Mouse (Mus musculus) lung, embryonic 14.5 days (tissue): Measurements from ENCODE around the gene 1110017D15Rik. TPM values are rescaled to one million over a fixed set of nuclear protein-coding genes. Genes with fewer than 3 reads are reported as not detected.

Source experiments
- ATAC-seq: fragments of 200-750 bp; cut with Nextera tagmentation; 2 replicates; pipeline ENCODE4 v1.8.0; 2017; ENCODE audit warnings: mild to moderate bottlenecking, moderate TSS enrichment, moderate library complexity; ENCODE audit not compliant: insufficient read depth
- DNase-seq: peaks from one replicate; pipeline ENCODE4 v3.0.0-alpha.2; 2015
- H3K27ac ChIP-seq: fragments of 300-500 bp; sonication (generic); 2 replicates; pipeline ENCODE4 v1.5.1; 2014; ENCODE audit warnings: low read depth, mild to moderate bottlenecking, moderate library complexity
- H3K27me3 ChIP-seq: fragments of 300-500 bp; sonication (generic); 2 replicates; pipeline ENCODE4 v1.6.1; 2014; ENCODE audit warnings: low read length, control low read depth; ENCODE audit not compliant: insufficient read depth
- H3K36me3 ChIP-seq: fragments of 300-500 bp; sonication (generic); 2 replicates; pipeline ENCODE4 v1.6.1; 2014; ENCODE audit warnings: control low read depth; ENCODE audit not compliant: insufficient read depth
- H3K4me1 ChIP-seq: fragments of 300-500 bp; sonication (generic); 2 replicates; pipeline ENCODE4 v1.6.1; 2014; ENCODE audit warnings: antibody characterized with exemption, control low read depth; ENCODE audit not compliant: insufficient read depth
- H3K4me2 ChIP-seq: fragments of 300-500 bp; sonication (generic); 2 replicates; pipeline ENCODE4 v1.6.1; 2014; ENCODE audit warnings: mild to moderate bottlenecking
- H3K4me3 ChIP-seq: fragments of 300-500 bp; sonication (generic); 2 replicates; pipeline ENCODE4 v1.5.1; 2014; ENCODE audit warnings: low read depth, low read length
- H3K9ac ChIP-seq: fragments of 300-500 bp; sonication (generic); 2 replicates; pipeline ENCODE4 v1.6.1; 2014
- H3K9me3 ChIP-seq: fragments of 300-500 bp; sonication (generic); 2 replicates; pipeline ENCODE4 v1.6.1; 2016; ENCODE audit warnings: low read depth, low read length, control low read depth
- CTCF ChIP-seq: IDR thresholded peaks from 2 replicates; pipeline ENCODE4 v1.5.1; 2016; ENCODE audit warnings: antibody characterized with exemption, low read depth
- WGBS: fragments of 180-500 bp; shearing (Covaris S2); extraction: QIAGEN DNeasy Blood & Tissue Kit; methylation state at CpG from one replicate; pipeline ENCODE4 v1.1.7; 2014; 5-methylcytosine and 5-hydroxymethylcytosine counted together
- polyA plus RNA-seq: library from polyadenylated mRNA; unstranded; fragments of >200 nt; fragmentation: Nextera tagmentation; extraction: Ambion mirVana; gene quantifications from 2 replicates; pipeline ENCODE4 v1.2.1, GENCODE M21; 2014

1110017D15Rik gene
- polyA plus RNA-seq, 1 experiment from 2014 or later, result 0.46 TPM

GRCm38 (mm10) chr4:41526553-41526952 is 9.4 kb upstream of the 1110017D15Rik start:
- Histone ChIP-seq H3K27me3 (0 out of 2 replicates have a peak, but pooled peaks cover 4% of the 10 kb centered on the region), H3K27ac (no peak overlapping the region), H3K36me3 (no peaks in the 10 kb centered on the region), H3K4me1 (peaks cover 4% of the 10 kb centered on the region; the same call in 1 of the 2 replicates), H3K4me3 (no peak overlapping the region), H3K4me2 (no peak overlapping the region), H3K9me3 (no peaks in the 10 kb centered on the region), H3K9ac (no peak overlapping the region)
- ATAC-seq, result no peak
- TF ChIP-seq CTCF, result no peak
- DNase-seq, result no peak
- WGBS, result 54% methylated on average over 7 of the region's 7 CpGs

GRCm38 (mm10) chr4:41524829-41525228 is 7.7 kb upstream of the 1110017D15Rik start:
- Histone ChIP-seq H3K27me3 (0 out of 2 replicates have a peak, but pooled peaks cover 6% of the 10 kb centered on the region), H3K36me3 (no peaks in the 10 kb centered on the region), H3K27ac (no peak overlapping the region), H3K4me3 (no peak overlapping the region), H3K9ac (no peak overlapping the region), H3K9me3 (no peaks in the 10 kb centered on the region), H3K4me1 (peaks cover 4% of the 10 kb centered on the region; the same call in 1 of the 2 replicates), H3K4me2 (no peak overlapping the region)
- ATAC-seq (no peak), DNase-seq (no peak)
- WGBS, result 60% methylated on average over 9 of the region's 9 CpGs
- no peak for TF ChIP-seq CTCF

GRCm38 (mm10) chr4:41523839-41524238 is 6.7 kb upstream of the 1110017D15Rik start:
- Histone ChIP-seq H3K4me2 (no peak overlapping the region), H3K27ac (no peak overlapping the region), H3K36me3 (no peaks in the 10 kb centered on the region), H3K4me1 (peaks cover 4% of the 10 kb centered on the region; the same call in 1 of the 2 replicates), H3K9me3 (no peaks in the 10 kb centered on the region), H3K27me3 (0 out of 2 replicates have a peak, but pooled peaks cover 6% of the 10 kb centered on the region), H3K4me3 (no peak overlapping the region), H3K9ac (no peak overlapping the region)
- no peak for DNase-seq
- 72% methylated on average over 7 of the region's 7 CpGs for WGBS
- ATAC-seq, result no peak
- TF ChIP-seq CTCF, result no peak

GRCm38 (mm10) chr4:41522788-41523187 is 5.7 kb upstream of the 1110017D15Rik start:
- H3K4me2 ChIP-seq, result no peak overlapping the region
- ATAC-seq, result no peak
- peak; percentile 75 for TF ChIP-seq CTCF
- 31% methylated on average over 5 of the region's 5 CpGs for WGBS
- no peaks in the 10 kb centered on the region for H3K9me3 ChIP-seq
- no peak overlapping the region for H3K4me3 ChIP-seq
- no peak overlapping the region for H3K9ac ChIP-seq
- H3K27ac ChIP-seq, result no peak overlapping the region
- peak; percentile 82 for DNase-seq
- H3K36me3 ChIP-seq, result no peaks in the 10 kb centered on the region
- 0 out of 2 replicates have a peak, but pooled peaks cover 6% of the 10 kb centered on the region for H3K27me3 ChIP-seq
- no peaks in the 10 kb centered on the region for H3K4me1 ChIP-seq

- H3K4me1 ChIP-seq, result no peaks in the 10 kb centered on the region
- no peaks in the 10 kb centered on the region for H3K9me3 ChIP-seq
- DNase-seq, result no peak
- no peak overlapping the region for H3K9ac ChIP-seq
- 0 out of 2 replicates have a peak, but pooled peaks cover 6% of the 10 kb centered on the region for H3K27me3 ChIP-seq
- H3K4me2 ChIP-seq, result no peak overlapping the region
- ATAC-seq, result no peak
- no peaks in the 10 kb centered on the region for H3K36me3 ChIP-seq
- 64% methylated on average over 6 of the region's 6 CpGs for WGBS
- no peak overlapping the region for H3K4me3 ChIP-seq
- no peak for TF ChIP-seq CTCF
- H3K27ac ChIP-seq, result no peak overlapping the region
Observed at GRCm38 (mm10) chr4:41522136-41522535, 5.0 kb upstream of the 1110017D15Rik start.

DNA sequence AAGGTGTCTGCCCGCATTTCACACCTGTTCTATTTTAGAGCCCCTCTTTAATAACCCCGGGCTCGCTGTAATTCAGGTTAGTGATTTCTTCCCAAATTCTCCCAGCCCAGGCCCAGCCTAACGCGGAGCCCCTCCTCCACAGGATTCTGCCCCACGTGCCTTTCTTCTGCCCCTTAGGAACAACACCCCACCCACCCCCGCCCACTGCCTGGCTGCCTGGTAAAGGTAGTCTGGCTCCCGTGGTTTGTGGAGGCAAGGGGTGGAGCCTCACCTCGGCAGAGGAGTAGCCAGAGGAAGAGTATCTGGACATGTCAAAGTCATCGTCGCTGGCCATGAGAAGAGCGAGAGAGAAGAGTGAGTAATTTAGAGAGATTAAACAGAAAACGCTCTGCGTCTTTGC is 3.5 kb upstream of the 1110017D15Rik start:
- Histone ChIP-seq H3K4me1 (no peaks in the 10 kb centered on the region), H3K4me2 (no peak overlapping the region), H3K9ac (no peak overlapping the region), H3K27ac (no peak overlapping the region), H3K27me3 (0 out of 2 replicates have a peak, but pooled peaks cover 6% of the 10 kb centered on the region), H3K9me3 (no peaks in the 10 kb centered on the region), H3K4me3 (no peak overlapping the region), H3K36me3 (no peaks in the 10 kb centered on the region)
- no peak for TF ChIP-seq CTCF
- DNase-seq, result no peak
- WGBS, result 27% methylated on average over 14 of the region's 14 CpGs
- no peak for ATAC-seq

DNA sequence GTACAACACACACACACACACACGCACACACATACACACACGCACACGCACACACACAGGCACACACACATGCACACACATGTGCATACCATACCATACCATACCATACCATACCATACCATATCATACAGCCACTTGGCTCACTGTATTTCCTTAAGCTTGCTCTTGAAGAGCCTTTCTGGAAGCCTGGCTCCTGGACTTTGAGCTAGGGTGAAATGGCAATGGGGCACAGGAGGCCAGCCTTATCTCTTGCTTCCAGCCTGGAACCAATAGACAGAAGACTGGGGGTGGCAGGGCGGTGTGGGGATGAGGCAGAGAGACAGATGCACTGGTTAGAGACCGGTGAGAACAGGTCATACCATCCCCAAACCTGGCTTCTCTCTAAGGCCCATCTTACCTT is 2.1 kb upstream of the 1110017D15Rik start:
- Histone ChIP-seq H3K27me3 (0 out of 2 replicates have a peak, but pooled peaks cover 2% of the 10 kb centered on the region), H3K27ac (no peak overlapping the region), H3K36me3 (no peaks in the 10 kb centered on the region), H3K4me2 (no peak overlapping the region), H3K4me3 (no peak overlapping the region), H3K9ac (no peak overlapping the region), H3K4me1 (no peaks in the 10 kb centered on the region), H3K9me3 (no peaks in the 10 kb centered on the region)
- no peak for ATAC-seq
- 83% methylated on average over 5 of the region's 5 CpGs for WGBS
- TF ChIP-seq CTCF, result no peak
- DNase-seq, result no peak
